Mouse (Mus musculus) limb, embryonic 14.5 days (tissue): ENCODE measurements around the gene Smarcad1. TPM values are rescaled to one million over a fixed set of nuclear protein-coding genes. Genes with fewer than 3 reads are reported as not detected.
"Not testable (repeated sequence)": the region's sequence is repeated elsewhere in the genome, so short reads cannot be mapped to it uniquely, and the experiment has no call there.

Experiments
- ATAC-seq: fragments of 200-750 bp; cut with Nextera tagmentation; 2 replicates; pipeline ENCODE4 v1.8.0; 2017; ENCODE audit warnings: low read depth, moderate number of reproducible peaks, moderate TSS enrichment; ENCODE audit not compliant: low FRiP score
- DNase-seq: peaks from one replicate; pipeline ENCODE4 v3.0.0-alpha.2; 2015; ENCODE audit warnings: low spot score
- H3K27ac ChIP-seq: fragments of 300-500 bp; sonication (generic); replicated peaks from 2 replicates; pipeline ENCODE4 v1.5.1; 2014; ENCODE audit warnings: low read depth, mild to moderate bottlenecking, low read length, moderate library complexity, mixed read lengths
- H3K27me3 ChIP-seq: fragments of 300-500 bp; sonication (generic); 2 replicates; pipeline ENCODE4 v1.6.1; 2014; ENCODE audit warnings: low read length, mixed read lengths; ENCODE audit not compliant: control insufficient read depth, insufficient read depth
- H3K36me3 ChIP-seq: fragments of 300-500 bp; sonication (generic); 2 replicates; pipeline ENCODE4 v1.6.1; 2014; ENCODE audit warnings: mild to moderate bottlenecking, low read length, moderate library complexity, mixed read lengths; ENCODE audit not compliant: control insufficient read depth, insufficient read depth
- H3K4me1 ChIP-seq: fragments of 300-500 bp; sonication (generic); 2 replicates; pipeline ENCODE4 v1.6.1; 2014; ENCODE audit warnings: antibody characterized with exemption, low read length, mixed read lengths; ENCODE audit not compliant: control insufficient read depth, insufficient read depth
- H3K4me2 ChIP-seq: fragments of 300-500 bp; sonication (generic); replicated peaks from 2 replicates; pipeline ENCODE4 v1.6.1; 2014; ENCODE audit warnings: low read depth, mild to moderate bottlenecking, low read length, moderate library complexity; ENCODE audit not compliant: severe bottlenecking
- H3K4me3 ChIP-seq: fragments of 300-500 bp; sonication (generic); replicated peaks from 2 replicates; pipeline ENCODE4 v1.5.1; 2014; ENCODE audit warnings: low read length
- H3K9ac ChIP-seq: fragments of 300-500 bp; sonication (generic); 2 replicates; pipeline ENCODE4 v1.6.1; 2014; ENCODE audit warnings: mild to moderate bottlenecking, low read depth, low read length, moderate library complexity; ENCODE audit not compliant: severe bottlenecking
- H3K9me3 ChIP-seq: fragments of 300-500 bp; sonication (generic); 2 replicates; pipeline ENCODE4 v1.6.1; 2016; ENCODE audit warnings: low read length; ENCODE audit not compliant: control insufficient read depth
- POLR2A ChIP-seq: fragments of 200-500 bp; IDR thresholded peaks from 2 replicates; pipeline ENCODE4 v1.8.0; 2012; ENCODE audit warnings: inconsistent platforms, mild to moderate bottlenecking, moderate library complexity, borderline replicate concordance; ENCODE audit not compliant: insufficient read depth, insufficient read length; ENCODE audit errors: extremely low read depth
- WGBS: fragments of 180-500 bp; shearing (Covaris S2); extraction: QIAGEN DNeasy Blood & Tissue Kit; methylation state at CpG from one replicate; pipeline ENCODE4 v1.1.7; 2014; 5-methylcytosine and 5-hydroxymethylcytosine counted together
- polyA plus RNA-seq, 2 experiments: library from polyadenylated mRNA; depleted of rRNA in 1 of 2; stranded (reverse) in 1 of 2; unstranded in 1 of 2; fragments of >200 nt; fragmentation: Nextera tagmentation in 1 of 2; extraction: Ambion mirVana in 1 of 2; gene quantifications; 2 replicates each; pipeline versions ENCODE4 v1.2.1 to v1.2.3; 2012 to 2014

The Smarcad1 gene
- polyA plus RNA-seq, 2 experiments, result 53.3 to 54.8 TPM

DNA sequence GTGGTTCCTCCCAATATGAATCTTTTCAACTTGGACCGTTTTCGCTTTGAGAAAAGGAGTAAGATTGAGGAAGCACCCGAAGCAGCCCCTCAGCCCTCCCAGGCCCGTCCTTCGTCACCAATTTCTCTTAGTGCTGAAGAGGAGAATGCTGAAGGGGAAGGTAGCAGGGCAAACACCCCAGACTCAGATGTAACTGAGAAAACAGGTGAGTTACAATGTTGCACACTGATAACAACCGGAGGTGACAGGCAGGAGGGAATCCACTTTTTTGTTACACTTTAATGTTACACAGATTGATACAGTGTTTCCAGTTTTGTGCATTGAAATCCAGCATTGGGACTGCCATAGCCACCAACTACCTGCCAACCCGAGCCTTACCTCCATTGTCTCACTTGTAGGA lies 858 bp downstream of the Smarcad1 start:
- Histone ChIP-seq H3K27me3 (no peaks in the 10 kb centered on the region), H3K9me3 (no peaks in the 10 kb centered on the region), H3K36me3 (peaks cover 37% of the 10 kb centered on the region), H3K4me3 (peak overlapping the region; percentile 89), H3K27ac (peak overlapping the region; percentile 98), H3K9ac (peak overlapping the region; percentile 98), H3K4me1 (no peaks in the 10 kb centered on the region), H3K4me2 (peak overlapping the region; percentile 63)
- WGBS, result 10% methylated on average over 7 of the region's 7 CpGs
- no peak for ATAC-seq
- DNase-seq, result no peak
- TF ChIP-seq POLR2A, result no peak

GRCm38 (mm10) chr6:65049100-65049499 lies 6.7 kb downstream of the Smarcad1 start:
- no peak for TF ChIP-seq POLR2A
- Histone ChIP-seq H3K4me3 (no peak overlapping the region), H3K9ac (no peak overlapping the region), H3K4me1 (no peaks in the 10 kb centered on the region), H3K36me3 (peaks cover 82% of the 10 kb centered on the region), H3K9me3 (no peaks in the 10 kb centered on the region), H3K4me2 (no peak overlapping the region), H3K27ac (no peak overlapping the region), H3K27me3 (no peaks in the 10 kb centered on the region)
- WGBS, result 96% methylated on average over 4 of the region's 4 CpGs
- ATAC-seq (no peak), DNase-seq (no peak)

GRCm38 (mm10) chr6:65056620-65057019 lies 14.2 kb downstream of the Smarcad1 start:
- DNase-seq (no peak), ATAC-seq (no peak)
- Histone ChIP-seq H3K9ac (no peak overlapping the region), H3K4me3 (no peak overlapping the region), H3K36me3 (peaks cover 76% of the 10 kb centered on the region), H3K4me1 (no peaks in the 10 kb centered on the region), H3K9me3 (no peaks in the 10 kb centered on the region), H3K27me3 (no peaks in the 10 kb centered on the region), H3K4me2 (no peak overlapping the region), H3K27ac (no peak overlapping the region)
- TF ChIP-seq POLR2A, result no peak
- 90% methylated on average over 5 of the region's 5 CpGs for WGBS

DNA sequence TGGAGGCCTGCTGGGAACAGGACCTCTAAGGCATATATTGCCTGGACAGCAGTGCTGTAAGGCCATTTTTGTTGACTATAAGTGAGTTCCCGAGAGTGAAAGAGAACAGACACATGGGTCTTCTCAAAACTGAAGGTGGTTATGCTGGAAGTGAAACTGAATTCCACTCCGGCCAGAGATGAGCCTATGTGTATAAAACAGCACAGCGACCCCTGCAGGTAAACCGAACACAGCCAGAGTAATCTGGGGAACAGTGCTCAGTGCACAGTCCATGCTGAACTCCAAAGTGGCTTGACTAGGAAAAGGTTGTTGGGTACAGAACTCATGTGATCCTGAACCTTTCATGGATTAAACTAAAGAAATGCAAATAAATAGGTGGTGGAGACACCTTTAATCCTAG lies 14.8 kb downstream of the Smarcad1 start:
- not testable (repeated sequence) for H3K9ac ChIP-seq, DNase-seq, ATAC-seq, H3K27ac ChIP-seq, H3K27me3 ChIP-seq, H3K4me3 ChIP-seq, H3K9me3 ChIP-seq, H3K4me1 ChIP-seq, H3K4me2 ChIP-seq
- H3K36me3 ChIP-seq, result peaks cover 75% of the 10 kb centered on the region
- WGBS, result 88% methylated on average over 4 of the region's 4 CpGs

DNA sequence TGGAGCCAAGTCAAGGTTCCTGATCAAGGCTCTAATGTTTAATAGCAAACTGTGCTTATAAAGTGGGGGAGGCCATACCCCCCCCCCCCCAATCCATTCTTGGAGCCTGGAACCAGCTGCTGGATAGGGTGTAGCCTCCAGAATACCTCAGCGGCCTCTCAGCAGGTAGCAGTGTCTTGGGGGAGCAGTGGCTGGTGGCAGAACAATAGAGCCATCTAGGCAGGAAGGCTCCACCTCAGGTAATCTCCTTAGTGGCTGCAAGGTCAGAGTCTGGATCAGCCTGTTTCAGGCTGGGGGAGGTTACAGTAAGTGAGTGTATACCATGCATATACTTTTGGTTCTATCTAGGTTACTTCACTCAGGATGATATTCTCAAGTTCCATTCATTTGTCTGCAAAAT lies 18.7 kb downstream of the Smarcad1 start:
- 83% methylated on average over 1 of the region's 1 CpGs for WGBS
- H3K9ac ChIP-seq, result no peak overlapping the region
- no peaks in the 10 kb centered on the region for H3K9me3 ChIP-seq
- no peak for DNase-seq
- no peaks in the 10 kb centered on the region for H3K4me1 ChIP-seq
- no peak overlapping the region for H3K4me3 ChIP-seq
- H3K36me3 ChIP-seq, result peaks cover 64% of the 10 kb centered on the region
- no peak overlapping the region for H3K4me2 ChIP-seq
- no peaks in the 10 kb centered on the region for H3K27me3 ChIP-seq
- no peak for TF ChIP-seq POLR2A
- ATAC-seq, result no peak
- H3K27ac ChIP-seq, result no peak overlapping the region

DNA sequence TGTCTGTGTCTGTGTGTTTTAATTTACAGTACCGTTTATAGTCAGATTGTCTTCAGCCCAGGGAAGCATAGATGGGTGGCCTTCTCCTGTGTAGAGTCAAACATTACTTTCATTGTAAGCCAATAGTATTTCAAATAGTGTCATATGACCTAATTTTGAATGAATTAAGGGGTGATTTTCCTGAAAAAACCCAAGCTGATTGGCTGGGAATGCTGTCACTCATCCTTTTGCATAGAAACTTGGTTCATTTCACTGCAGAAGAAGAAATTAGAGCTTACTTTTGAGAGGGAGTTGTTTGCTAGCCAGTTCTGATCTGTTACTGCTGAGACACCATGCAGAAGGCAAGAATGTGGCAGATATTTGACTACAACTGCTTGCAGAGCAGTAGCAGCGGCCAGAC lies 32.8 kb downstream of the Smarcad1 start:
- no peak for TF ChIP-seq POLR2A
- 81% methylated on average over 2 of the region's 2 CpGs for WGBS
- H3K27me3 ChIP-seq, result no peaks in the 10 kb centered on the region
- no peak overlapping the region for H3K4me3 ChIP-seq
- no peaks in the 10 kb centered on the region for H3K9me3 ChIP-seq
- H3K4me2 ChIP-seq, result no peak overlapping the region
- DNase-seq (no peak), ATAC-seq (no peak)
- H3K36me3 ChIP-seq, result peaks cover 62% of the 10 kb centered on the region
- H3K4me1 ChIP-seq, result no peaks in the 10 kb centered on the region
- no peak overlapping the region for H3K9ac ChIP-seq
- no peak overlapping the region for H3K27ac ChIP-seq
